Mouse (Mus musculus) megakaryocyte, adult 5-6 weeks (primary cell): ENCODE data around the gene Msantd2. TPM values are rescaled to one million over a fixed set of nuclear protein-coding genes. Genes with fewer than 3 reads are reported as not detected.

Experiments used
- ATAC-seq: 2 replicates; pipeline ENCODE4 v1.8.0; 2016; ENCODE audit warnings: mild to moderate bottlenecking, inconsistent platforms; ENCODE audit not compliant: poor library complexity, severe bottlenecking
- total RNA-seq, 2 experiments: library from RNA; stranded (forward) in 1 of 2; stranded (reverse) in 1 of 2; fragments of 153-499, 151-499 nt in 1 of 2; fragments of 221-1000, 200-1000 nt in 1 of 2; gene quantifications; 2 replicates each; pipeline versions ENCODE4 v1.2.3 to v1.2.4; 2015 to 2017

The Msantd2 gene
- total RNA-seq, 2 experiments from 2014 or later, result 15.1 to 26.4 TPM

DNA sequence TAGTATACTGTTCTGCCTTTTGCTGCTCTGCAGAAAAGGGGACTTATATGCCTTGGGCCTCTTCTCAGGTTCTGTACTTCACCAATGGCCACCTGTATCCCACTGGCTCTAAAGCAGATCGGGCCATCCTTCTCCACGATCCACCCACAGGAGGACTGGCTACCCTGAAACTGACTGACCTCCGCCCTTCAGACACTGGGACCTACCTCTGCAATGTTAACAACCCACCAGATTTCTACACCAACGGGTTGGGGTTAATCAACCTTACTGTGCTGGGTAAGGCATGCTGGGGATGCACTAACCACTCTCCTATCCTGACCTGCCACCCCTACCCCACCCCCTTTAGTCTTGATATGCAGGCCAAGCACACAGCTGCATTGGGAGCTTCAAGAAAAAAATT, 51.1 kb downstream of the Msantd2 start:
- no peak for ATAC-seq

DNA sequence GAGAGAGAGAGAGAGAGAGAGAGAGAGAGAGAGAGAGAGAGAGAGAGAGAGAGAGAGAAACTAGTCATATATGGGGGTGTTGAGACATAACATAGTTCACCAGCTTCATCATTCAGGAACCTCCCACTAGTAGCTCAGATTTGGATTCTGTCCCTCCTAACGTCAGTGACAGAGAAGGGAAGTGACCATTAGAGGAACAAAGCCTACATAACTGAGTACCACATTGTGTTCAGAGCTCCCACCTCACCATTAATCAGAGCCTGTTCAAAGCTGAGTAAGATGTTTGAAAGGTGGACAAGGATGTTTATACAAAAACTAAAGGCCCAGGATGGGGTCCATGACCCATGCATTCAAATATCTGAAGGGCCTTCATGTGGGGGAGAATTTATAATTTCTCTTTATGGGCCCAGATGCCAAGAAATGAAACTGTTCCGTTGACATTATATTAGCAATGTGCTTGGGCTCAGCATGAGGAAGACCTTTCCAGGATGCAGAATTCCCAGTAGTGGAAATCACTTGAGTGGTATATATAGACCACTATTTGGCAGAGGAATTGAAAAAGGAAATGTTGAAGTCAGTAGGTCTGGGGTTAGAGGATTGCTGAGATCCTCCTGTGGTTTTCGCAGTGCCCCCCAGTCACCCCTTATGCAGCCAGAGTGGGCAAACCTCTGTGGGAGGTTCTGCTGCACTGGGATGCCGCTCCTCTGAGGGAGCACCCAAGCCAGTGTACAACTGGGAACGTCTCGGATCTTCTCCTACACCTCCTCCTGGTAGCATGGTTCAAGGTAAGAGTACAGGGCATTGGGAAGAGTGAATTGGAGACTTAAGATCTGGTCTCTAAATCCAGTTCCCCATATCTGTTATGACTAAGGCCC, 51.8 kb downstream of the Msantd2 start:
- no peak for ATAC-seq

- ATAC-seq, result no peak
Observed at GRCm38 (mm10) chr9:37541851-37542642, 52.9 kb downstream of the Msantd2 start.

- ATAC-seq, result no peak
Observed at GRCm38 (mm10) chr9:37543869-37544440, 54.8 kb downstream of the Msantd2 start.

DNA sequence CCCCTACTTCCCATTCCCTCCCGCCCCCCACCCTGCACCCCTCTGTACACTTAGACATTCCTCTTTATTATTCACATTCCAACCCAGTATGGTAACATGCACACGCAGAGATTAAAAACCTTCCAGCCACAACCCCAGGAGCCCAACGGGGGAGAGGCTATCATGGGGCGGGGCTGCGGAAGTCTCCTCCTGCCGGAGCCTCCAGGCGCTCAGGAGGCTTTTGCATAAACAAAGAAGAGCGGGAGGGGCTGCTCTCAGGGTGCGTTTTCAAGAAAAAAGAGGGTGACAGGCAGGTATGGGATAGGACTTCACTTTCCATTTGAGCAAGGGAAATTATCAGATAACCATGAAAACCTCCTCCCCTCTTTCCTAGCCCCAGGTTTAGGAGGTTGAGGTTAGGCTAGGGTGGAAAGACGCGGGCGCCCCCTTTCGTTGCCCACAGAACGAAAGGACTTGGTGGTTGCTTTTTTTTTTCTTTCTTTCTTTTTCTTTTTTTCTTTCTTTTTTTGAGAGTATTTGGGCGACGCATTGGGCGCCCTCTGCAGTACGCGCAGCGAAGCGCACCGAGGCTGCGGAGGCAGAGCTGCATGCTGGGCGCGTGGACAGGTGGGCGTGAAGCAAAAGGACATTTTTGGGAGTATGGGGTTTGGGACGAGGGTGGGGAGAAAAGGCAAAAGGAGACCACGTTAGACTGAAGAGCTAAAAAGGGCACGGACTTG, 55.5 kb downstream of the Msantd2 start:
- ATAC-seq, result peak; percentile 71

- ATAC-seq, result no peak
Observed at GRCm38 (mm10) chr9:37545166-37545610, 56.1 kb downstream of the Msantd2 start.

DNA sequence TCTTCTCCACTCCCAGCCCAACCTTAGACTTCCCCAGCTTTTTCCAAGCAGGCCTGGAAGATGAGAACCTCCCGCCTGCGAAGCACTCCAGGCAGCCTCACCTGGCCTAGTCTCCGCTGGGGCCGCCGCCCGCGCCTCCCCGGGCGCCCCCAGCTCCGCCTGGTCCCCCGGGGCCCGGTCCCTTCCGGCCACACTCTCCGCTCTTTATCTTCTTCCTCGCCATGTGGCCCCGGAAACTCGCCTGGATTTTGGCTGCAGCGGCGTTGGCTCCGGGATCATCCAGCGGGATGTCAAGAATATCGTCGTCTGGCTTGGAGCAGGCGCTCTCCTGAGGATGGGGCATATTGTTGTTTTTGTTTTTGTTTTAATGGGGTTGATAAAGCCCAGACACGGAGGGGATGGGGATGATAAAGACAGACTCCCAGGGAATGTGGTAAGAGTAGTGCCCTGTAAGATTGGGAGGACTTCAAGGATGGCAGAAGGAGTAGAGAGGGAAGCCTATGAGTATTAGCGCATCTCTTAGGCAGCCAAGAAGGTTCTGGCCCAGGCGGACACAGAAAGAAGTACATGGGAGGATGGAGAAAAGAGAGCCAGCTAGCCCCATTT, 56.8 kb downstream of the Msantd2 start:
- ATAC-seq, result no peak

DNA sequence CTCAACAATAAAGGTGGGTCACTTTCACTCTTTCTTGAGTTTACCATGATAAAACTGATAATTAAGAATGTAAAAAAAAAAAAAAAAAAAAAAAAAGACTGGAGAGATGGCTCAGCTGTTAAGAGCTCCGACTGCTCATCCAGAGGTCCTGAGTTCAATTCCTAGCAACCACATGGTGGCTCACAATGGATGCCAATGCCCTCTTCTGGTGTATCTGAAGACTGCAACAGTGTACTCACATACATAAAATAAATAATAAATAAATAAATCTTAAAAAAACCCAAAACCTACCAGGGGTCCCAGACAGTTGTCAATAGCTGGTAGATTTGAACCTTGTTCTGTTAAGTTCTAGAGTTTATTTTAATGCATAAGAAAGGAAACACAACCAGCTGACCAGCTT, 57.8 kb downstream of the Msantd2 start:
- ATAC-seq, result no peak

DNA sequence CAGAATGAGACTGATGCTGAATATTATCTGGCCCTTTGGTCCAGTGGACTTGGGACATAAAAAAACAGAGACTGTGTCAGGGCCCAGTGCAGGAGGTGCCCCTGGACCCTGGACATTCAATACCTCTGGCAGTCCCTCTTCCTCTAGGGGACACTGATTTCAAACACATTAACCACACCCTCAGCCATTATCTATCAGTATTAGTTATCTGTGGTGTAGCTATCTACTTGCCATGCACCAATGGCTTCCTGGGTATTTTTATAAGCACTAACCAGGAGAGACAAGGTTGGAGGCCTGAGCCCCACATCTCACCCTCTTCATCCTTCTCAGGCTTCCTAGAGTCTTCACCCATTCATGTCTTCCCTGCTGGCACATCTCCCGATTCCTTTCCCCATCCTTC, 61.3 kb downstream of the Msantd2 start:
- ATAC-seq, result no peak

GRCm38 (mm10) chr9:37551751-37552531, 62.8 kb downstream of the Msantd2 start:
- ATAC-seq, result peak; percentile 34

DNA sequence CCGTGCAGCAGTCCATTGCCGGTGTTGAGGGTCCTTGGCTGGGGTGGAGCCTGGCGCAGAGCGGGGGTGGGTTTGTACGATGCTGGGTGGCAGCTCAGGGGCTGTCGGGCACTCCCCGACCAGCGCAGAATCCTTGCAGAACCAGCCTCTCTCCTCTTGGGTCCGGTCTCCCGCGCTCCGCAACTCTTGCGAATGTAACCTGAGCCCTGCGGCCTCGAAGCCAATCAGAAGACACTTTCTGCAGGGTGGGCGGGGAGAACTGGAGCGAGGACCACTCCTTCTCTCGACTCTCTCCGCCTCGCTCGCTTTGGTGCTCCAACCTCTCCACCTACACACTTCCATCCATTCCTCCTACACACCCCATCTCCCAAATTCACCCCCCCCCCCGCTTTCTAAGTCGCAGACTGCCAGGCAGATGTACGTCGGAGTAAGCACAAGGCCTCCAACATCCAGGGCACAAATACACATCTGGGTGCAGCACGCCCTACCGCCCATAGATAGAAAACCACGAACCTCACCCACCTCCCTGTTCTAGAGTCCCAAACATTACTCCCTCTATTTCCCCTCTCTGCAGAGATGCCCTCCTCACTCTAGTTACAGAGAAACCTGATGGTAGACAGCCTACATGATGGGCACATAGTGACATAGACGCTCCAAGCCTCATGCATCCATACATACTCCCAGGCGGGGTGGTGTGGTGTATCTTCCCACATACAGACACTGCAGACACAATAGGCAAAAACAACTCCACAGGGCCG, 63.6 kb downstream of the Msantd2 start, which contains the start of gene Nrgn:
Gene Nrgn, minus strand, starts transcription at position 369 of the 758 bp plus-strand sequence.
- ATAC-seq, result peak; percentile 70

- peak; percentile 34 for ATAC-seq
Observed at GRCm38 (mm10) chr9:37554279-37554678, 65.2 kb downstream of the Msantd2 start.

GRCm38 (mm10) chr9:37554838-37555748, 66.0 kb downstream of the Msantd2 start, which contains the start of gene Siae:
Gene Siae (plus strand): TSS chr9:37555698.
- ATAC-seq, result no peak

DNA sequence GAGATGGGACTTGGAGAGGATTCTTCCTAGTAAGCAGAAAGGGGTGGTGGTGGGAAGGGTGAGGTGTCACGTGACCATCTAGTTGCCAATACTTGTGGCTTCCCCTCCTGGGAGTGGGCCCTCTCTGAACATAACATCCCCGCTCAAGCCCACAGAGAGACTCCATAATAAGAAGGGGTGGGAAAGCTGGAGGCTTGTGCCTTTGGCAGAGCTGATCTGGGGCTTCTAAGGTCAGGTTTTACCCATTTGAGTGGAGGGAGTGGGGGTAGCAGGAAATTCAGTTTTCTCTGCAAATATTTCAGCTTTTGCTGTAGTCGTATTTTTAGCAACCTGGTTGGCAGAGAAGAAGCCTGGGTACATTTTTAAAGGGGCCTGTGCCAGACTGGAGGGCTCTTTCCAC, 67.2 kb downstream of the Msantd2 start:
- no peak for ATAC-seq

DNA sequence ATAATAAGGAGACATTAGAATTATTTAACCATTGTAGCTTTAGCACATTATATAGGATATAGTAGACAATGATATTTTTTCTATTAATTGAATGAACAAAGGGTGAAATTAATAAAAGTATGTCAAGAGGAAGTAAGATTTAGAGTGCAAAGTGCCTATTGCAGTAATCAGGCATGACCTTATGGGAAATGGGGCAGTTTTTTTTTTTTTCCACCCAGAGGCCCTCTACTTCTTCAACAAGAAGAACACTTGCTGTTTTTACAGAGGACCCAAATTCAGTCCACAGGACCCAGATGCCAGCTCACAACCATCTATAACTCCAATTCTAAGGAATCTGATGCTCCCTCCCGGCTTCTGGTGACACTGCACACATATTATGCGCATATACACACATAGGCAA, 71.5 kb downstream of the Msantd2 start:
- no peak for ATAC-seq

GRCm38 (mm10) chr9:37563805-37564204, 74.7 kb downstream of the Msantd2 start:
- no peak for ATAC-seq

DNA sequence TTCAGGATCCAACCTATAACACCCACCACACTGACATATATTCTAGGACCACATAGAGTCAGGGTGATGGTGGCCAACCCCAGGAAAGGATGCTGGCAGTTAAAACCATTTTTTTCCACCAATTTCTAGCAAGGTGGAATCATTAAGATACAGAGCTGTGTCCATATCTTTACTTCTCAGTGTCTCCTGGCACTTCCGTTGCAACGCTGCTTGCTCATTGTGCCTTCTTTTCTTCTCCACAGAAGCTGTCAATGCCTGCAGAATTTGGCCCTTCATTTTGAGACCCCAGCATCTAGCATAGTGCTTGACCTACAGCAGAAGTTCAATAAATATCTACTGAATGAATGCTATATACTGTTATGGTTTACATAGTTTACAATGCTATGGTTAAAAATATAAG, 77.9 kb downstream of the Msantd2 start:
- no peak for ATAC-seq

- no peak for ATAC-seq
Observed at GRCm38 (mm10) chr9:37567454-37567853, 78.3 kb downstream of the Msantd2 start.
